Mouse (Mus musculus): ENCODE results near the gene Nxn. TPM values are rescaled to one million over a fixed set of nuclear protein-coding genes. Genes with fewer than 3 reads are reported as not detected.

Nxn gene
- polyA plus RNA-seq, 1 experiment = 10.6 TPM

GRCm38 (mm10) chr11:76429556-76429955, 30.6 kb upstream of the Nxn start:
- Histone ChIP-seq H3K4me1 (ENCODE audit: control insufficient read depth, insufficient read depth, low read length) (no peaks in the 10 kb centered on the region), H3K4me3 (ENCODE audit: insufficient read depth, low read depth, low read length) (no peak overlapping the region), H3K27me3 (replicated peaks; ENCODE audit: control insufficient read depth, insufficient read depth, low read length) (no peaks in the 10 kb centered on the region), H3K36me3 (ENCODE audit: control insufficient read depth, insufficient read depth, low read length) (no peaks in the 10 kb centered on the region), H3K27ac (ENCODE audit: insufficient read depth, low read depth, low read length) (no peak overlapping the region)
- TF ChIP-seq POLR2A (IDR thresholded peaks at IDR 0.05; ENCODE audit: low read depth, low read length) = no peak
- TF ChIP-seq CTCF (conservative IDR thresholded peaks at IDR 0.05; ENCODE audit: insufficient read depth, insufficient read length, low read depth, low read length) = no peak
- 72% methylated on average over 7 of the region's 7 CpGs for WGBS
- DNase-seq = no peak

- Histone ChIP-seq H3K4me1 (ENCODE audit: control insufficient read depth, insufficient read depth, low read length) (no peaks in the 10 kb centered on the region), H3K27ac (ENCODE audit: insufficient read depth, low read depth, low read length) (no peak overlapping the region), H3K27me3 (replicated peaks; ENCODE audit: control insufficient read depth, insufficient read depth, low read length) (no peaks in the 10 kb centered on the region), H3K36me3 (ENCODE audit: control insufficient read depth, insufficient read depth, low read length) (no peaks in the 10 kb centered on the region), H3K4me3 (ENCODE audit: insufficient read depth, low read depth, low read length) (no peak overlapping the region)
- DNase-seq = no peak
- WGBS = 79% methylated on average over 4 of the region's 4 CpGs
- TF ChIP-seq POLR2A (IDR thresholded peaks at IDR 0.05; ENCODE audit: low read depth, low read length) = no peak
Observed at GRCm38 (mm10) chr11:76429046-76429445, 30.1 kb upstream of the Nxn start.

GRCm38 (mm10) chr11:76427781-76428180, 28.8 kb upstream of the Nxn start:
- no peaks in the 10 kb centered on the region for H3K36me3 ChIP-seq (ENCODE audit: control insufficient read depth, insufficient read depth, low read length)
- no peak for DNase-seq
- no peaks in the 10 kb centered on the region for H3K27me3 ChIP-seq (replicated peaks; ENCODE audit: control insufficient read depth, insufficient read depth, low read length)
- no peak for TF ChIP-seq CTCF (conservative IDR thresholded peaks at IDR 0.05; ENCODE audit: insufficient read depth, insufficient read length, low read depth, low read length)
- no peak for TF ChIP-seq POLR2A (IDR thresholded peaks at IDR 0.05; ENCODE audit: low read depth, low read length)
- H3K4me1 ChIP-seq (ENCODE audit: control insufficient read depth, insufficient read depth, low read length) = no peaks in the 10 kb centered on the region
- no peak overlapping the region for H3K4me3 ChIP-seq (ENCODE audit: insufficient read depth, low read depth, low read length)
- 76% methylated on average over 3 of the region's 3 CpGs for WGBS
- H3K27ac ChIP-seq (ENCODE audit: insufficient read depth, low read depth, low read length) = no peak overlapping the region

GRCm38 (mm10) chr11:76425749-76426148, 26.8 kb upstream of the Nxn start:
- no peak overlapping the region for H3K4me3 ChIP-seq (ENCODE audit: insufficient read depth, low read depth, low read length)
- H3K36me3 ChIP-seq (ENCODE audit: control insufficient read depth, insufficient read depth, low read length) = no peaks in the 10 kb centered on the region; the same call in 1 of the 2 replicates
- TF ChIP-seq CTCF (conservative IDR thresholded peaks at IDR 0.05; ENCODE audit: insufficient read depth, insufficient read length, low read depth, low read length) (no peak), POLR2A (IDR thresholded peaks at IDR 0.05; ENCODE audit: low read depth, low read length) (no peak)
- H3K27ac ChIP-seq (ENCODE audit: insufficient read depth, low read depth, low read length) = no peak overlapping the region
- 81% methylated on average over 6 of the region's 6 CpGs for WGBS
- H3K4me1 ChIP-seq (ENCODE audit: control insufficient read depth, insufficient read depth, low read length) = no peaks in the 10 kb centered on the region
- DNase-seq = no peak
- H3K27me3 ChIP-seq (replicated peaks; ENCODE audit: control insufficient read depth, insufficient read depth, low read length) = no peaks in the 10 kb centered on the region

- Histone ChIP-seq H3K4me1 (ENCODE audit: control insufficient read depth, insufficient read depth, low read length) (no peaks in the 10 kb centered on the region), H3K4me3 (ENCODE audit: insufficient read depth, low read depth, low read length) (no peak overlapping the region), H3K36me3 (ENCODE audit: control insufficient read depth, insufficient read depth, low read length) (no peaks in the 10 kb centered on the region; the same call in 1 of the 2 replicates), H3K27me3 (replicated peaks; ENCODE audit: control insufficient read depth, insufficient read depth, low read length) (no peaks in the 10 kb centered on the region), H3K27ac (ENCODE audit: insufficient read depth, low read depth, low read length) (no peak overlapping the region)
- TF ChIP-seq CTCF (conservative IDR thresholded peaks at IDR 0.05; ENCODE audit: insufficient read depth, insufficient read length, low read depth, low read length) = no peak
- TF ChIP-seq POLR2A (IDR thresholded peaks at IDR 0.05; ENCODE audit: low read depth, low read length) = no peak
- 60% methylated on average over 4 of the region's 4 CpGs for WGBS
- peak; percentile 48 for DNase-seq
Observed at GRCm38 (mm10) chr11:76420896-76421295, 22.0 kb upstream of the Nxn start.

GRCm38 (mm10) chr11:76419179-76419578, 20.2 kb upstream of the Nxn start:
- no peak for TF ChIP-seq POLR2A (IDR thresholded peaks at IDR 0.05; ENCODE audit: low read depth, low read length)
- TF ChIP-seq CTCF (conservative IDR thresholded peaks at IDR 0.05; ENCODE audit: insufficient read depth, insufficient read length, low read depth, low read length) = no peak
- WGBS = 71% methylated on average over 4 of the region's 4 CpGs
- H3K36me3 ChIP-seq (ENCODE audit: control insufficient read depth, insufficient read depth, low read length) = no peaks in the 10 kb centered on the region; the same call in 1 of the 2 replicates
- no peak for DNase-seq
- no peaks in the 10 kb centered on the region for H3K4me1 ChIP-seq (ENCODE audit: control insufficient read depth, insufficient read depth, low read length)
- H3K4me3 ChIP-seq (ENCODE audit: insufficient read depth, low read depth, low read length) = no peak overlapping the region
- H3K27ac ChIP-seq (ENCODE audit: insufficient read depth, low read depth, low read length) = no peak overlapping the region
- no peaks in the 10 kb centered on the region for H3K27me3 ChIP-seq (replicated peaks; ENCODE audit: control insufficient read depth, insufficient read depth, low read length)

GRCm38 (mm10) chr11:76418423-76418822, 19.5 kb upstream of the Nxn start:
- no peaks in the 10 kb centered on the region for H3K4me1 ChIP-seq (ENCODE audit: control insufficient read depth, insufficient read depth, low read length)
- H3K27ac ChIP-seq (ENCODE audit: insufficient read depth, low read depth, low read length) = no peak overlapping the region
- WGBS = 72% methylated on average over 8 of the region's 8 CpGs
- H3K36me3 ChIP-seq (ENCODE audit: control insufficient read depth, insufficient read depth, low read length) = no peaks in the 10 kb centered on the region; the same call in 1 of the 2 replicates
- peak; percentile 29 for DNase-seq
- TF ChIP-seq CTCF (conservative IDR thresholded peaks at IDR 0.05; ENCODE audit: insufficient read depth, insufficient read length, low read depth, low read length) (no peak), POLR2A (IDR thresholded peaks at IDR 0.05; ENCODE audit: low read depth, low read length) (no peak)
- H3K4me3 ChIP-seq (ENCODE audit: insufficient read depth, low read depth, low read length) = no peak overlapping the region
- no peaks in the 10 kb centered on the region for H3K27me3 ChIP-seq (replicated peaks; ENCODE audit: control insufficient read depth, insufficient read depth, low read length)

GRCm38 (mm10) chr11:76415985-76416384, 17.0 kb upstream of the Nxn start:
- H3K27ac ChIP-seq (ENCODE audit: insufficient read depth, low read depth, low read length) = no peak overlapping the region
- no peak overlapping the region for H3K4me3 ChIP-seq (ENCODE audit: insufficient read depth, low read depth, low read length)
- no peaks in the 10 kb centered on the region; the same call in 1 of the 2 replicates for H3K36me3 ChIP-seq (ENCODE audit: control insufficient read depth, insufficient read depth, low read length)
- 60% methylated on average over 2 of the region's 2 CpGs for WGBS
- H3K4me1 ChIP-seq (ENCODE audit: control insufficient read depth, insufficient read depth, low read length) = no peaks in the 10 kb centered on the region
- TF ChIP-seq CTCF (conservative IDR thresholded peaks at IDR 0.05; ENCODE audit: insufficient read depth, insufficient read length, low read depth, low read length) (no peak), POLR2A (IDR thresholded peaks at IDR 0.05; ENCODE audit: low read depth, low read length) (no peak)
- no peaks in the 10 kb centered on the region for H3K27me3 ChIP-seq (replicated peaks; ENCODE audit: control insufficient read depth, insufficient read depth, low read length)
- DNase-seq = no peak

All from kidney, adult 2 months (tissue).